9 mouse cellular contexts compared by ENCODE assay signal in the genomic region with DNA sequence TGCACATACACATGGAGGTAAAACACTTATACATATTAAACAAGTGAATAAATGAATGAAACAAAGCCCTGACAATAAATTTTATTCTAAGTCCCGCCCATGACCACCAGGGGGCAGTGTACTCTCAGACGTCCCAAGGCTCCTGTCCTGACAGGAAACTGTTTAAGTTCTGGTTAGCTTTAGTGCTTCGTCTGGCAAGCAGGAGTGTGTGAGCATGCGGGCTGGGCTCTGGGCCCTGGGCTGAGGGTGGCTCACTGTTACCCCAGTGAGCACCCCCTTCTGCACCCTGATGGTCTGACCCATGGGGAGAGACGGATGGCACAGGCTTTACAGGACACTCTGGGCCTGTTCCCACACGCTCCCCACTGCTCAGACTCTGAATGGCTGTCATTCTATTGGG. TPM values are rescaled to one million over a fixed set of nuclear protein-coding genes. Genes with fewer than 3 reads are reported as not detected.
DNase-seq lines count a peak whose midpoint lies in the region; ATAC-seq lines count a peak whose summit lies in the region.
"Had no signal": no experiment of that assay in that cellular context is flagged by ENCODE, and none has a peak within 500 bp of the region (broad histone marks: within the 10 kb centered on the region; RNA-seq: fewer than 3 reads in every experiment).

No protein-coding gene starts in this region.

- H3K36me3 ChIP-seq in heart, embryonic 10.5 days = peaks cover 12% of the 10 kb centered on the region; the same call in 1 of the 2 replicates
- peaks cover 10% of the 10 kb centered on the region; the same call in 1 of the 2 replicates for H3K36me3 ChIP-seq in embryonic facial prominence, embryonic 13.5 days

- DNase-seq in heart, adult 9 months (ENCODE audit: low spot score in 2 of 2) = peak; percentile 20 to 48
- DNase-seq in heart, embryonic 10.5 days (ENCODE audit: low spot score) = no peak
- peak; percentile 85 for DNase-seq in adrenal gland, postnatal 14 days
- DNase-seq in heart, postnatal 4 days = peak; percentile 83
- peak; percentile 44 to 65 for DNase-seq in left cerebral cortex, postnatal 10 days (ENCODE audit: extremely low spot score in 1 of 2, low spot score in 2 of 2)
- peak; percentile 71 to 89 for DNase-seq in spleen, postnatal 4 days (ENCODE audit: low spot score in 2 of 2)

- no peak overlapping the region for H3K9ac ChIP-seq in embryonic facial prominence, embryonic 13.5 days

- 38% methylated on average over 6 of the region's 6 CpGs for WGBS in heart, embryonic 10.5 days
- 29% methylated on average over 6 of the region's 6 CpGs for WGBS in embryonic facial prominence, embryonic 13.5 days

- H3K27ac ChIP-seq in heart, embryonic 10.5 days = no peak overlapping the region
- H3K27ac ChIP-seq in embryonic facial prominence, embryonic 13.5 days = no peak overlapping the region

- H3K4me1 ChIP-seq in heart, embryonic 10.5 days = 0 out of 2 replicates have a peak, but pooled peaks cover 8% of the 10 kb centered on the region
- H3K4me1 ChIP-seq in embryonic facial prominence, embryonic 13.5 days = 0 out of 2 replicates have a peak, but pooled peaks cover 4% of the 10 kb centered on the region

- no peak overlapping the region for H3K4me2 ChIP-seq in embryonic facial prominence, embryonic 13.5 days

- ATAC-seq in embryonic facial prominence, embryonic 13.5 days (ENCODE audit: insufficient number of reproducible peaks, insufficient read depth, low FRiP score, low TSS enrichment, low read depth) = 0 out of 2 replicates have a peak, but pooled peaks have one; percentile 16
- ATAC-seq in megakaryocyte-erythroid progenitor cell, adult 5-6 weeks (replicated peaks; ENCODE audit: low FRiP score, low TSS enrichment, poor library complexity, severe bottlenecking) = peak; percentile 60

- H3K9me3 ChIP-seq in heart, embryonic 10.5 days = no peaks in the 10 kb centered on the region
- no peaks in the 10 kb centered on the region for H3K9me3 ChIP-seq in embryonic facial prominence, embryonic 13.5 days

- no peak overlapping the region for H3K4me3 ChIP-seq in heart, embryonic 10.5 days
- no peak overlapping the region for H3K4me3 ChIP-seq in embryonic facial prominence, embryonic 13.5 days
- H3K4me3 ChIP-seq: myocyte had no signal

- no peaks in the 10 kb centered on the region for H3K27me3 ChIP-seq in heart, embryonic 10.5 days (ENCODE audit: insufficient read depth, poor library complexity, severe bottlenecking)
- no peaks in the 10 kb centered on the region for H3K27me3 ChIP-seq in embryonic facial prominence, embryonic 13.5 days

- intact Hi-C loops in left cerebral cortex, postnatal 10 days (cut with DNase I) = loop anchor here (5.0 kb wide), 2 partner anchors 448 to 498 kb away; no protein-coding TSS in a partner anchor

RNA-seq across cellular contexts. Expression of gene Sh2b2, which starts 12.6 kb away (rescaled TPM):
- 1.7 and 4.9 TPM in 2 replicates for polyA plus RNA-seq in heart, embryonic 10.5 days (2016; fragmentation: Nextera tagmentation; extraction: Ambion mirVana)
- total RNA-seq in adrenal gland, postnatal 14 days (2021) = 21.9 and 24.5 TPM in 2 replicates
- polyA plus RNA-seq in embryonic facial prominence, embryonic 13.5 days (2015; fragmentation: Nextera tagmentation; extraction: Ambion mirVana) = 7.9 and 8.0 TPM in 2 replicates
- total RNA-seq in heart, postnatal 4 days (2021) = 1 to 10 TPM; 2.3 to 2.5 TPM
- total RNA-seq in left cerebral cortex, postnatal 10 days (2021) = 10 to 100 TPM; 13.4 to 16.3 TPM
- 1.7 and 3.0 TPM in 2 replicates for total RNA-seq in megakaryocyte-erythroid progenitor cell, adult 5-6 weeks (2014; fragmentation: Nextera tagmentation)
- total RNA-seq in megakaryocyte-erythroid progenitor cell, adult 5-6 weeks (2017) = 0.09 and 1.8 TPM in 2 replicates
